Mouse (Mus musculus) liver, adult 2 months (tissue): ENCODE results near the gene Tmem132a.

Experiments
- CTCF ChIP-seq: fragments of 200-500 bp; IDR thresholded peaks from 2 replicates; pipeline ENCODE4 v1.5.1; 2011; ENCODE audit warnings: low read depth, low read length, control low read depth
- POLR2A ChIP-seq: fragments of 200-500 bp; IDR thresholded peaks from 2 replicates; pipeline ENCODE4 v1.6.1; 2011; ENCODE audit warnings: low read length, control low read depth; ENCODE audit not compliant: insufficient read depth; ENCODE audit errors: extremely low read depth

GRCm38 (mm10) chr19:10818217-10818946, 51.4 kb downstream of the Tmem132a start:
- TF ChIP-seq CTCF = no peak
- no peak for TF ChIP-seq POLR2A
